Mouse (Mus musculus) lung, postnatal 0 days (tissue): Measurements from ENCODE around the gene Bst2.

Experiments used
- CTCF ChIP-seq: IDR thresholded peaks from 2 replicates; pipeline ENCODE4 v1.5.1; 2016; ENCODE audit warnings: antibody characterized with exemption, mild to moderate bottlenecking
- EP300 ChIP-seq: IDR thresholded peaks from 2 replicates; pipeline ENCODE4 v1.6.1; 2016; ENCODE audit warnings: antibody characterized with exemption, mild to moderate bottlenecking, control low read depth

DNA sequence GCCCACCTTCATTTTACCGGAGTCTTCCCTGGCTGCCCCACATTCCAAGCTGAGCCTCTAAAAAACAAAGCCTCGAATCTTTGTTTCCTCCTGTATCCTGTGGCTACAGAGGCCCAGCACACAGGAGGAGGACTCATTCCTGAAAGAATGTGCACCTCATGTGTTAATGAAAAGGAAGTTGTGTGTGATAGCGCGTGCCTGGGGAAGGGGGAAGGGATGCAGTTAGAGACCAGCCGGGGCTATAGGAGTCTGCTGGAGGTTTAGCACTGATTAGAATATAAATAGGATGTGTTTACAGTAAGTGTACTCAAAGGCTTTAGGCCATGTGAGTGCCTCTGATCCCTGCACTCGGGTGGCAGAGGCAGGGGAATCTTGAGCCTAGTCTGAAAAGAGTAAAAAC lies 11.0 kb downstream of the Bst2 start:
- no peak for TF ChIP-seq CTCF
- no peak for TF ChIP-seq EP300
